Mouse (Mus musculus) ES-E14 (cell line): ENCODE results near the gene Timm50. TPM values are rescaled to one million over a fixed set of nuclear protein-coding genes. Genes with fewer than 3 reads are reported as not detected.

Source experiments
- DNase-seq: peaks from one replicate; pipeline ENCODE4 v3.0.0-alpha.2; 2013; ENCODE audit warnings: low read depth, low spot score
- H3K27ac ChIP-seq: 2 replicates; pipeline ENCODE4 v1.5.1; 2012; ENCODE audit warnings: low read depth, mild to moderate bottlenecking, low read length, moderate library complexity, mixed read lengths; ENCODE audit not compliant: poor library complexity, insufficient read depth, severe bottlenecking
- H3K36me3 ChIP-seq: 2 replicates; pipeline ENCODE4 v1.6.1; 2012; ENCODE audit warnings: mild to moderate bottlenecking, low read length, moderate library complexity, mixed read lengths; ENCODE audit not compliant: control insufficient read depth, poor library complexity, insufficient read depth, severe bottlenecking
- H3K4me1 ChIP-seq, 2 experiments: fragments of 150-350 bp in 1 of 2; sonication (generic) in 1 of 2; 2 replicates each; pipeline ENCODE4 v1.6.1; 2012; ENCODE audit warnings: low read length in 2 of 2, mild to moderate bottlenecking in 1 of 2, mixed read lengths in 1 of 2; ENCODE audit not compliant: control insufficient read depth in 2 of 2, insufficient read depth in 2 of 2, poor library complexity in 1 of 2
- H3K4me3 ChIP-seq, 2 experiments: fragments of 150-350 bp in 1 of 2; sonication (generic) in 1 of 2; 2 replicates each; pipeline ENCODE4 v1.5.1; 2012; ENCODE audit warnings: low read length in 2 of 2, low read depth in 1 of 2, mild to moderate bottlenecking in 1 of 2, mixed read lengths in 1 of 2; ENCODE audit not compliant: insufficient read depth in 1 of 2, poor library complexity in 1 of 2, severe bottlenecking in 1 of 2
- H3K9ac ChIP-seq: 2 replicates; pipeline ENCODE4 v1.6.1; 2012; ENCODE audit warnings: low read depth, mild to moderate bottlenecking, low read length, mixed read lengths; ENCODE audit not compliant: poor library complexity, insufficient read depth, severe bottlenecking
- H3K9me3 ChIP-seq: fragments of 150-350 bp; sonication (generic); 2 replicates; pipeline ENCODE4 v1.6.1; 2012; ENCODE audit warnings: low read depth, mild to moderate bottlenecking, low read length; ENCODE audit not compliant: control insufficient read depth, insufficient read depth
- CHD2 ChIP-seq: IDR thresholded peaks from 2 replicates; pipeline ENCODE4 v1.6.1; 2014; ENCODE audit warnings: mild to moderate bottlenecking, low read depth, low read length, inconsistent platforms
- HCFC1 ChIP-seq: IDR thresholded peaks from 2 replicates; pipeline ENCODE4 v1.6.1; 2012; ENCODE audit warnings: low read length, inconsistent platforms, borderline replicate concordance; ENCODE audit not compliant: insufficient read depth
- MAFK ChIP-seq: IDR thresholded peaks from 2 replicates; pipeline ENCODE4 v1.6.1; 2014; ENCODE audit warnings: mild to moderate bottlenecking, low read depth, low read length, inconsistent platforms; ENCODE audit not compliant: insufficient read depth
- ZC3H11A ChIP-seq: IDR thresholded peaks from 2 replicates; pipeline ENCODE4 v1.6.1; 2012; ENCODE audit warnings: low read depth, mild to moderate bottlenecking, inconsistent platforms, low read length, borderline replicate concordance
- ZNF384 ChIP-seq: IDR thresholded peaks from 2 replicates; pipeline ENCODE4 v1.6.1; 2012; ENCODE audit warnings: low read depth, low read length, inconsistent platforms
- in situ Hi-C, 2 experiments: fragments of 600-800 bp; cut with MboI; formaldehyde crosslinking; loops; one replicate each; pipeline ENCODE4 v1.15.1; 2025; ENCODE audit warnings: low sequenced_read_pairs in 2 of 2, inconsistent platforms in 1 of 2; ENCODE audit not compliant: unreplicated experiment in 2 of 2
- total RNA-seq: library from RNA; depleted of rRNA; stranded (reverse); fragments of 300-350 nt; gene quantifications from 2 replicates; pipeline ENCODE4 v1.2.3, GENCODE M21; 2012

Timm50 gene
- total RNA-seq, 1 experiment = 124 TPM

GRCm38 (mm10) chr7:28301616-28302433 is 10.0 kb downstream of the Timm50 start, which contains the start of gene Dll3:
Gene Dll3 (minus strand): TSS chr7:28302238.
- in situ Hi-C loops = no loop called here
- TF ChIP-seq MAFK = no peak
- TF ChIP-seq ZNF384 = no peak
- no peak for TF ChIP-seq CHD2
- TF ChIP-seq HCFC1 = no peak
- no peak for TF ChIP-seq ZC3H11A
- H3K9ac ChIP-seq = peak within 1 kb of the TSS; percentile 65
- H3K36me3 ChIP-seq = peaks cover 16% of the 10 kb centered on the region
- H3K9me3 ChIP-seq = no peaks in the 10 kb centered on the region
- H3K4me3 ChIP-seq = peak within 1 kb of the TSS; percentile 55
- peaks cover 0 to 7% of the 10 kb centered on the region in 2 experiments; a peak in 2 of 4 replicates for H3K4me1 ChIP-seq
- 0 out of 2 replicates have a peak within 1 kb of the TSS, but pooled peaks have one; percentile 9 for H3K27ac ChIP-seq
- DNase-seq = no peak

- Histone ChIP-seq H3K4me3 (peak overlapping the region; percentile 15 to 65; a peak in 3 of 4 replicates), H3K36me3 (no peaks in the 10 kb centered on the region), H3K9me3 (no peaks in the 10 kb centered on the region), H3K4me1 (peaks cover 0 to 9% of the 10 kb centered on the region in 2 experiments; a peak in 2 of 4 replicates), H3K27ac (no peak overlapping the region), H3K9ac (peak overlapping the region; percentile 69)
- peak; percentile 88 for DNase-seq
- TF ChIP-seq ZNF384 (no peak), ZC3H11A (no peak), HCFC1 (0 out of 2 replicates have a peak, but pooled peaks have one; percentile 8)
- in situ Hi-C loops = no loop called here
These were observed 12.8 kb downstream of the Timm50 start for GRCm38 (mm10) chr7:28298837-28299625.

GRCm38 (mm10) chr7:28294481-28294880 is 17.4 kb downstream of the Timm50 start:
- no peak overlapping the region for H3K27ac ChIP-seq
- in situ Hi-C loops = no loop called here
- H3K4me1 ChIP-seq = peaks cover 0 to 12% of the 10 kb centered on the region in 2 experiments; a peak in 1 of 4 replicates
- peak overlapping the region; percentile 65 to 66 for H3K4me3 ChIP-seq
- H3K9me3 ChIP-seq = no peaks in the 10 kb centered on the region
- no peak for DNase-seq
- H3K36me3 ChIP-seq = no peaks in the 10 kb centered on the region
- peak overlapping the region; percentile 74 for H3K9ac ChIP-seq
- TF ChIP-seq ZNF384 = no peak

DNA sequence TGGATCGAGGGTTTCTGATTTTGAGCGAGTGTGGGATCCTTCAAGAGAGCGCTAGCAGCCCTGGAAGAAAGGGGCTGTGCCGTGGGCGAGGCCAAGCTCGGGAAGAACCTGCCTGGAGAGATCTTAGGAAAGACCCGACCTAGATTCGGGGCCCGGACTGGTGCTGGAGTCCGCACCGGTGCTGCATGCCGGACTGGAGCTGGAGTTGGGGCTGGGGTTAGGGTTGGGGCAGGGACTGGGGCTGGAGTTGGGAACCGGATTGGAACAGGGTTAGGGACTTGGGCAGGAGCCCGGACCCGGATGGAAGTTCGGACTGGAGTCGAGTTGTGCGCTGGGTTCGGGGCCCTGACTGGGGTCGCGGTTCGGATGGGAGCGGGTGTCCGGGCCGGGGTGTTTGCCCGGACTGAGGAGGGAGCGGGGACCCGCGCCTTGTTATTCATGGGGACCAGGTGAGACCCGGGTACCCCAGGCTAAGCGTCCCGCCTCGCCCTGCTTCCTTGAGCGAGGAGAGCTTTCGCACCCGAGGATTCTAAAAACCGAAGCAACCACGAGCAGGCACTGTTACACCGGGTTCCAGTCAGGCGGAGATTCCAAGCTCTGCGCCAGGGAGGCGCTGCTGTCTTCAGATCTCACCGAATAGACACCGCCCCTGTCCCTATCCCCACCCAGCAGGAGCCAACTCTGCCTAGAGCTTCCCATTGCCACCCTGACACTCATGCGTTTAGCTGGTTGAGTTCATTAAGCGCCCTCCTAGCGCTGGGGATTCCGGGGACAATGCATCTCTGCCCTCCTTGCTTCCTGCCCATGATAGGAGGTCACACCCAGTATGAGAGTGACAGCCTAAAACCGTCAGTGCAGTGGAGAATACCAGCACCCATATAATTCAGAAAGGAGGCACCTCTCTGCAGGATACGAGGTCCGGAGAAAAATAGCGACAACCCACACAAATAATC is 21.0 kb downstream of the Timm50 start, which contains the start of gene Selenov:
TSS of gene Selenov (minus strand) at position 549 of the 953 bp plus-strand sequence.
- TF ChIP-seq ZNF384 = no peak
- TF ChIP-seq CHD2 = no peak
- TF ChIP-seq ZC3H11A = no peak
- no peak for TF ChIP-seq MAFK
- no peak for TF ChIP-seq HCFC1
- peaks cover 0 to 5% of the 10 kb centered on the region in 2 experiments; a peak in 1 of 4 replicates for H3K4me1 ChIP-seq
- no peak within 1 kb of the TSS for H3K27ac ChIP-seq
- H3K9me3 ChIP-seq = no peaks in the 10 kb centered on the region
- H3K4me3 ChIP-seq = peak within 1 kb of the TSS; percentile 65 to 67
- H3K36me3 ChIP-seq = no peaks in the 10 kb centered on the region
- DNase-seq = no peak
- in situ Hi-C loops = no loop called here
- peak within 1 kb of the TSS; percentile 73 for H3K9ac ChIP-seq
